Mouse (Mus musculus) lung, postnatal 0 days (tissue): ENCODE data around the gene Rufy2.

ENCODE experiments used
- CTCF ChIP-seq: IDR thresholded peaks from 2 replicates; pipeline ENCODE4 v1.5.1; 2016; ENCODE audit warnings: antibody characterized with exemption, mild to moderate bottlenecking
- EP300 ChIP-seq: IDR thresholded peaks from 2 replicates; pipeline ENCODE4 v1.6.1; 2016; ENCODE audit warnings: antibody characterized with exemption, mild to moderate bottlenecking, control low read depth

GRCm38 (mm10) chr10:62946738-62947471, 33.1 kb upstream of the Rufy2 start, which contains the start of gene Dna2:
- peak; percentile 52 for TF ChIP-seq CTCF
- TF ChIP-seq EP300: no peak
